ENCODE assay signal across 10 mouse cellular contexts in the genomic region with DNA sequence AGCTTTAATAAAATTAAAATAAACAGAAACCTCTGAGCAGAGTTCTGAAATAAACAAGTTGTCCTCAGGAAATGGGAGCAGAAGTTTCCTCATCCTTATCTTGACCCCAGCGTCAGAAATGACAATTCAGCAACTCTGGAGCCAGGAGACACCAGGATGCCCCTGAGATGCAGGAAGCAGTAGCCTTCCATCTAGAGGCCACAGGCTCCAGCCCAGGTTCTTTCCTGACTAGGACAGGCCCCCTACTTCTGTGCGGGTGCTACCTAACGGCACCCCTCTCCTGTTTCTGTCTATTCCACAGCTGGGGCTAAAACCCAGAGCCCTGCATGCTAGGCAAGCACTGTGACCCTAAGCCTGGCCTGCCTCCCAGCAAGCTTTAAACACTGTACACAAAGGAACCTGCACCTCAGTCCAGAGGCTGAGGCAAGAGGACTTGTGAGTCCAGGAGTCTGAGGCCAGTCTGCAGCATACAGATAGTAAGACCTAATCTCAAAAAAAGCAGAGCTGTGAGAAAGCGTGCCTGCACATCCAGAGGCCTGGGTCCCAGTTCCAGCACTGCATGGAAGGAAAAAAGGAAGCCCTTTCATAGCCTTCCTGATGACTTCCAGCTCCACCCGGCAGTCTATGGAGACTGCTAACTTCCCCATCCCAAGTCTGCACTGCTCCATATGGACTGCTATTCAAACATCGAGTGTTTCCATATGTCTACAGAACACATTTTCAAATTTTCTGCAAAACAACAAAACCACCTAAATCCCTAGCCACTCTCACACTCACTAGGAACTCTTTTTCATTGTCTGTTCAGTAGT. TPM values are rescaled to one million over a fixed set of nuclear protein-coding genes. Genes with fewer than 3 reads are reported as not detected.
A peak's percentile ranks its signal among the peaks of the same experiment; 100 is the strongest.
DNase-seq lines count a peak whose midpoint lies in the region; ATAC-seq and TF ChIP-seq lines count a peak whose summit lies in the region.
"Had no signal": no experiment of that assay in that cellular context is flagged by ENCODE, and none has a peak within 500 bp of the region (broad histone marks: within the 10 kb centered on the region; RNA-seq: fewer than 3 reads in every experiment).

No protein-coding gene starts in this region.

- H3K36me3 ChIP-seq in kidney, embryonic 15.5 days, result no peaks in the 10 kb centered on the region
- H3K36me3 ChIP-seq in liver, postnatal 0 days (replicated peaks; ENCODE audit: insufficient read depth, low read length), result no peaks in the 10 kb centered on the region
- no peaks in the 10 kb centered on the region for H3K36me3 ChIP-seq in forebrain, embryonic 12.5 days (replicated peaks)
- no peaks in the 10 kb centered on the region for H3K36me3 ChIP-seq in forebrain, embryonic 14.5 days (ENCODE audit: control insufficient read depth, insufficient read depth, low read length)
- no peaks in the 10 kb centered on the region for H3K36me3 ChIP-seq in hindbrain, embryonic 16.5 days (ENCODE audit: control insufficient read depth, insufficient read depth, low read length)
- no peaks in the 10 kb centered on the region for H3K36me3 ChIP-seq in forebrain, embryonic 13.5 days (ENCODE audit: poor library complexity, severe bottlenecking)
- H3K36me3 ChIP-seq: neural tube, embryonic 13.5 days had no signal

- no peaks in the 10 kb centered on the region for H3K9me3 ChIP-seq in kidney, embryonic 15.5 days (replicated peaks)
- H3K9me3 ChIP-seq in liver, postnatal 0 days (ENCODE audit: low read length), result no peaks in the 10 kb centered on the region
- H3K9me3 ChIP-seq in forebrain, embryonic 12.5 days, result no peaks in the 10 kb centered on the region
- no peaks in the 10 kb centered on the region for H3K9me3 ChIP-seq in forebrain, embryonic 14.5 days (replicated peaks; ENCODE audit: control insufficient read depth, low read length)
- H3K9me3 ChIP-seq in hindbrain, embryonic 16.5 days (ENCODE audit: control insufficient read depth, low read length), result no peaks in the 10 kb centered on the region
- H3K9me3 ChIP-seq in forebrain, embryonic 13.5 days (replicated peaks), result no peaks in the 10 kb centered on the region
- H3K9me3 ChIP-seq: neural tube, embryonic 13.5 days had no signal

- no peak for TF ChIP-seq CTCF in liver, postnatal 0 days (IDR thresholded peaks at IDR 0.05; ENCODE audit: low read depth)

- peaks cover 35% of the 10 kb centered on the region for H3K4me1 ChIP-seq in kidney, embryonic 15.5 days
- peaks cover 50% of the 10 kb centered on the region for H3K4me1 ChIP-seq in liver, postnatal 0 days (ENCODE audit: insufficient read depth)
- no peaks in the 10 kb centered on the region; the same call in 1 of the 2 replicates for H3K4me1 ChIP-seq in forebrain, embryonic 12.5 days
- no peaks in the 10 kb centered on the region for H3K4me1 ChIP-seq in forebrain, embryonic 14.5 days (ENCODE audit: control insufficient read depth, insufficient read depth, low read length)
- H3K4me1 ChIP-seq in hindbrain, embryonic 16.5 days (ENCODE audit: control insufficient read depth, insufficient read depth, low read depth, low read length), result no peaks in the 10 kb centered on the region; the same call in 1 of the 2 replicates
- peaks cover 6% of the 10 kb centered on the region for H3K4me1 ChIP-seq in forebrain, embryonic 13.5 days

- H3K27me3 ChIP-seq in kidney, embryonic 15.5 days, result no peaks in the 10 kb centered on the region
- no peaks in the 10 kb centered on the region for H3K27me3 ChIP-seq in liver, postnatal 0 days (ENCODE audit: insufficient read depth, low read length)
- H3K27me3 ChIP-seq in forebrain, embryonic 12.5 days, result no peaks in the 10 kb centered on the region
- no peaks in the 10 kb centered on the region for H3K27me3 ChIP-seq in forebrain, embryonic 14.5 days (replicated peaks; ENCODE audit: control insufficient read depth, insufficient read depth, low read length)
- no peaks in the 10 kb centered on the region for H3K27me3 ChIP-seq in hindbrain, embryonic 16.5 days (replicated peaks; ENCODE audit: control insufficient read depth, insufficient read depth, low read length)
- no peaks in the 10 kb centered on the region for H3K27me3 ChIP-seq in forebrain, embryonic 13.5 days
- H3K27me3 ChIP-seq: neural tube, embryonic 13.5 days had no signal

- 0 out of 2 replicates have a peak overlapping the region, but pooled peaks have one; percentile 57 for H3K27ac ChIP-seq in kidney, embryonic 15.5 days
- peak overlapping the region; percentile 85 for H3K27ac ChIP-seq in liver, postnatal 0 days (ENCODE audit: low read depth)
- no peak overlapping the region for H3K27ac ChIP-seq in forebrain, embryonic 12.5 days
- H3K27ac ChIP-seq in forebrain, embryonic 14.5 days (ENCODE audit: low read depth, low read length), result no peak overlapping the region
- H3K27ac ChIP-seq in hindbrain, embryonic 16.5 days (ENCODE audit: low read depth, low read length), result no peak overlapping the region
- no peak overlapping the region for H3K27ac ChIP-seq in forebrain, embryonic 13.5 days
- H3K27ac ChIP-seq: neural tube, embryonic 13.5 days had no signal

- TF ChIP-seq EP300 in liver, postnatal 0 days (IDR thresholded peaks at IDR 0.05; ENCODE audit: low read depth), result peak; percentile 57; the same call in 1 of the 2 replicates

- WGBS in kidney, embryonic 15.5 days, result 68% methylated on average over 6 of the region's 6 CpGs
- WGBS in liver, postnatal 0 days (ENCODE audit: insufficient replicate concordance), result 41% methylated on average over 6 of the region's 6 CpGs
- WGBS in forebrain, embryonic 12.5 days, result 87% methylated on average over 6 of the region's 6 CpGs
- 87% methylated on average over 6 of the region's 6 CpGs for WGBS in forebrain, embryonic 14.5 days
- WGBS in hindbrain, embryonic 16.5 days, result 82% methylated on average over 6 of the region's 6 CpGs
- WGBS in forebrain, embryonic 13.5 days, result 86% methylated on average over 6 of the region's 6 CpGs

- no peak overlapping the region for H3K4me3 ChIP-seq in kidney, embryonic 15.5 days (replicated peaks)
- H3K4me3 ChIP-seq in liver, postnatal 0 days (ENCODE audit: low read depth, low read length), result no peak overlapping the region
- no peak overlapping the region for H3K4me3 ChIP-seq in forebrain, embryonic 12.5 days (replicated peaks)
- no peak overlapping the region for H3K4me3 ChIP-seq in forebrain, embryonic 14.5 days (ENCODE audit: low read depth, low read length)
- H3K4me3 ChIP-seq in hindbrain, embryonic 16.5 days (ENCODE audit: low read length), result no peak overlapping the region
- H3K4me3 ChIP-seq in forebrain, embryonic 13.5 days, result no peak overlapping the region
- H3K4me3 ChIP-seq: neural tube, embryonic 13.5 days had no signal

- DNase-seq in urinary bladder, postnatal 36 days (ENCODE audit: low spot score in 2 of 2), result peak; percentile 18 to 24
- DNase-seq in urinary bladder, postnatal 14 days (ENCODE audit: low spot score), result no peak
- DNase-seq in liver, postnatal 0 days, result no peak
- DNase-seq in forebrain, embryonic 14.5 days (ENCODE audit: low spot score), result no peak
- DNase-seq: thymus, postnatal 4 days had no signal

- H3K9ac ChIP-seq in kidney, embryonic 15.5 days, result no peak overlapping the region
- peak overlapping the region; percentile 38; the same call in 1 of the 2 replicates for H3K9ac ChIP-seq in liver, postnatal 0 days (replicated peaks)
- no peak overlapping the region for H3K9ac ChIP-seq in forebrain, embryonic 12.5 days
- H3K9ac ChIP-seq in forebrain, embryonic 14.5 days (ENCODE audit: low read length), result no peak overlapping the region
- no peak overlapping the region for H3K9ac ChIP-seq in hindbrain, embryonic 16.5 days (ENCODE audit: low read depth, low read length)
- H3K9ac ChIP-seq in forebrain, embryonic 13.5 days, result no peak overlapping the region
- H3K9ac ChIP-seq: neural tube, embryonic 13.5 days had no signal

- ATAC-seq in kidney, embryonic 15.5 days (replicated peaks; ENCODE audit: low FRiP score), result no peak
- peak; percentile 56 for ATAC-seq in liver, postnatal 0 days
- ATAC-seq in forebrain, embryonic 12.5 days (ENCODE audit: low FRiP score), result no peak
- ATAC-seq in forebrain, embryonic 14.5 days, result no peak
- ATAC-seq in hindbrain, embryonic 16.5 days, result no peak
- ATAC-seq in forebrain, embryonic 13.5 days, result no peak

- H3K4me2 ChIP-seq in kidney, embryonic 15.5 days, result no peak overlapping the region
- H3K4me2 ChIP-seq in liver, postnatal 0 days (ENCODE audit: low read depth, low read length), result peak overlapping the region; percentile 26
- H3K4me2 ChIP-seq in forebrain, embryonic 12.5 days, result no peak overlapping the region
- H3K4me2 ChIP-seq in forebrain, embryonic 14.5 days (ENCODE audit: low read length), result no peak overlapping the region
- H3K4me2 ChIP-seq in hindbrain, embryonic 16.5 days (ENCODE audit: low read length), result no peak overlapping the region
- no peak overlapping the region for H3K4me2 ChIP-seq in forebrain, embryonic 13.5 days
- H3K4me2 ChIP-seq: neural tube, embryonic 13.5 days had no signal

RNA-seq across cellular contexts. Expression of a gene that starts 18.4 kb away (rescaled TPM):
- polyA plus RNA-seq in kidney, embryonic 15.5 days (2015; fragmentation: Nextera tagmentation; extraction: Ambion mirVana), result 25.3 and 27.0 TPM in 2 replicates
- 11.4 and 12.1 TPM in 2 replicates for polyA plus RNA-seq in liver, postnatal 0 days (2015; fragmentation: Nextera tagmentation; extraction: Ambion mirVana)
- 19.2 and 20.7 TPM in 2 replicates for polyA plus RNA-seq in forebrain, embryonic 12.5 days (2016; fragmentation: Nextera tagmentation; extraction: Ambion mirVana)
- 7.9 and 9.4 TPM in 2 replicates for polyA plus RNA-seq in forebrain, embryonic 14.5 days (2014; fragmentation: Nextera tagmentation; extraction: Ambion mirVana)
- polyA plus RNA-seq in hindbrain, embryonic 16.5 days (2015; fragmentation: Nextera tagmentation; extraction: Ambion mirVana), result 42.4 and 43.7 TPM in 2 replicates
- 17.6 and 20.6 TPM in 2 replicates for polyA plus RNA-seq in forebrain, embryonic 13.5 days (2015; fragmentation: Nextera tagmentation; extraction: Ambion mirVana)

RNA-seq across cellular contexts. Expression of a gene that starts 39.0 kb away (rescaled TPM):
- polyA plus RNA-seq in kidney, embryonic 15.5 days (2015; fragmentation: Nextera tagmentation; extraction: Ambion mirVana), result 20.0 and 21.0 TPM in 2 replicates
- polyA plus RNA-seq in liver, postnatal 0 days (2015; fragmentation: Nextera tagmentation; extraction: Ambion mirVana), result 7.2 and 8.1 TPM in 2 replicates
- polyA plus RNA-seq in forebrain, embryonic 12.5 days (2016; fragmentation: Nextera tagmentation; extraction: Ambion mirVana), result 18.5 and 19.6 TPM in 2 replicates
- 24.5 and 28.3 TPM in 2 replicates for polyA plus RNA-seq in forebrain, embryonic 14.5 days (2014; fragmentation: Nextera tagmentation; extraction: Ambion mirVana)
- 22.5 and 23.3 TPM in 2 replicates for polyA plus RNA-seq in hindbrain, embryonic 16.5 days (2015; fragmentation: Nextera tagmentation; extraction: Ambion mirVana)
- polyA plus RNA-seq in forebrain, embryonic 13.5 days (2015; fragmentation: Nextera tagmentation; extraction: Ambion mirVana), result 20.8 and 21.8 TPM in 2 replicates

RNA-seq across cellular contexts. Expression of a gene that starts 48.5 kb away (rescaled TPM):
- 116 and 127 TPM in 2 replicates for polyA plus RNA-seq in kidney, embryonic 15.5 days (2015; fragmentation: Nextera tagmentation; extraction: Ambion mirVana)
- polyA plus RNA-seq in liver, postnatal 0 days (2015; fragmentation: Nextera tagmentation; extraction: Ambion mirVana), result 35.5 and 38.7 TPM in 2 replicates
- polyA plus RNA-seq in forebrain, embryonic 12.5 days (2016; fragmentation: Nextera tagmentation; extraction: Ambion mirVana), result 152 and 166 TPM in 2 replicates
- 97.8 and 107 TPM in 2 replicates for polyA plus RNA-seq in forebrain, embryonic 14.5 days (2014; fragmentation: Nextera tagmentation; extraction: Ambion mirVana)
- 65.9 and 77.6 TPM in 2 replicates for polyA plus RNA-seq in hindbrain, embryonic 16.5 days (2015; fragmentation: Nextera tagmentation; extraction: Ambion mirVana)
- 84.0 and 95.0 TPM in 2 replicates for polyA plus RNA-seq in forebrain, embryonic 13.5 days (2015; fragmentation: Nextera tagmentation; extraction: Ambion mirVana)

RNA-seq across cellular contexts. Expression of a gene that starts 49.2 kb away (rescaled TPM):
- polyA plus RNA-seq in kidney, embryonic 15.5 days (2015; fragmentation: Nextera tagmentation; extraction: Ambion mirVana), result 54.8 and 60.1 TPM in 2 replicates
- polyA plus RNA-seq in liver, postnatal 0 days (2015; fragmentation: Nextera tagmentation; extraction: Ambion mirVana), result 18.1 and 18.6 TPM in 2 replicates
- 36.2 and 41.7 TPM in 2 replicates for polyA plus RNA-seq in forebrain, embryonic 12.5 days (2016; fragmentation: Nextera tagmentation; extraction: Ambion mirVana)
- polyA plus RNA-seq in forebrain, embryonic 14.5 days (2014; fragmentation: Nextera tagmentation; extraction: Ambion mirVana), result 18.3 and 24.5 TPM in 2 replicates
- 21.5 and 27.0 TPM in 2 replicates for polyA plus RNA-seq in hindbrain, embryonic 16.5 days (2015; fragmentation: Nextera tagmentation; extraction: Ambion mirVana)
- 35.7 and 37.8 TPM in 2 replicates for polyA plus RNA-seq in forebrain, embryonic 13.5 days (2015; fragmentation: Nextera tagmentation; extraction: Ambion mirVana)

RNA-seq across cellular contexts. Expression of a gene that starts 49.3 kb away (rescaled TPM):
- 46.5 and 53.0 TPM in 2 replicates for polyA plus RNA-seq in kidney, embryonic 15.5 days (2015; fragmentation: Nextera tagmentation; extraction: Ambion mirVana)
- 16.4 and 17.0 TPM in 2 replicates for polyA plus RNA-seq in liver, postnatal 0 days (2015; fragmentation: Nextera tagmentation; extraction: Ambion mirVana)
- polyA plus RNA-seq in forebrain, embryonic 12.5 days (2016; fragmentation: Nextera tagmentation; extraction: Ambion mirVana), result 46.4 and 49.7 TPM in 2 replicates
- 29.2 and 32.4 TPM in 2 replicates for polyA plus RNA-seq in forebrain, embryonic 14.5 days (2014; fragmentation: Nextera tagmentation; extraction: Ambion mirVana)
- polyA plus RNA-seq in hindbrain, embryonic 16.5 days (2015; fragmentation: Nextera tagmentation; extraction: Ambion mirVana), result 32.2 and 32.5 TPM in 2 replicates
- 43.1 and 44.5 TPM in 2 replicates for polyA plus RNA-seq in forebrain, embryonic 13.5 days (2015; fragmentation: Nextera tagmentation; extraction: Ambion mirVana)

Comparison
In these comparisons a context has a peak if more than half of its experiments do, and no peak if none do; other contexts are left out.
1. DNase-seq: peak in urinary bladder, postnatal 36 days (2 of 2); none in urinary bladder, postnatal 14 days (single experiment), liver, postnatal 0 days (single experiment) and forebrain, embryonic 14.5 days (single experiment).
2. H3K27ac ChIP-seq: peak in kidney, embryonic 15.5 days (single experiment) and liver, postnatal 0 days (single experiment); none in forebrain, embryonic 12.5 days (single experiment), forebrain, embryonic 14.5 days (single experiment), hindbrain, embryonic 16.5 days (single experiment) and forebrain, embryonic 13.5 days (single experiment).